Mouse (Mus musculus) ES-Bruce4 (cell line): ENCODE measurements around the gene Stom. TPM values are rescaled to one million over a fixed set of nuclear protein-coding genes. Genes with fewer than 3 reads are reported as not detected.

Experiments
- H3K27ac ChIP-seq: 2 replicates; pipeline ENCODE4 v1.5.1; 2012; ENCODE audit warnings: low read length, inconsistent platforms; ENCODE audit not compliant: insufficient read depth
- H3K27me3 ChIP-seq: 2 replicates; pipeline ENCODE4 v1.6.1; 2012; ENCODE audit warnings: mild to moderate bottlenecking, low read length, inconsistent platforms; ENCODE audit not compliant: control insufficient read depth, poor library complexity, insufficient read depth, severe bottlenecking
- H3K36me3 ChIP-seq: 2 replicates; pipeline ENCODE4 v1.6.1; 2012; ENCODE audit warnings: inconsistent platforms, mild to moderate bottlenecking, low read length, moderate library complexity; ENCODE audit not compliant: control insufficient read depth, poor library complexity, insufficient read depth, severe bottlenecking
- H3K4me1 ChIP-seq: one replicate; pipeline ENCODE4 v1.8.1; 2011; ENCODE audit warnings: low read length; ENCODE audit not compliant: control insufficient read depth, insufficient read depth
- H3K4me3 ChIP-seq: 2 replicates; pipeline ENCODE4 v1.5.1; 2011; ENCODE audit warnings: low read depth, mild to moderate bottlenecking, low read length
- H3K9ac ChIP-seq: 2 replicates; pipeline ENCODE4 v1.6.1; 2012; ENCODE audit warnings: low read depth, mild to moderate bottlenecking, inconsistent platforms; ENCODE audit not compliant: poor library complexity, severe bottlenecking
- H3K9me3 ChIP-seq: replicated peaks from 2 replicates; pipeline ENCODE4 v1.6.1; 2012; ENCODE audit warnings: mild to moderate bottlenecking, low read length, inconsistent platforms; ENCODE audit not compliant: control insufficient read depth, poor library complexity, insufficient read depth, severe bottlenecking
- CTCF ChIP-seq: IDR thresholded peaks from one replicate; pipeline ENCODE4 v1.8.1; 2011; ENCODE audit warnings: low read depth, low read length
- EP300 ChIP-seq: IDR thresholded peaks from 2 replicates; pipeline ENCODE4 v1.6.1; 2011; ENCODE audit warnings: low read depth, low read length; ENCODE audit not compliant: insufficient read depth
- POLR2A ChIP-seq: IDR thresholded peaks from one replicate; pipeline ENCODE4 v1.8.1; 2011; ENCODE audit warnings: low read length; ENCODE audit not compliant: insufficient read depth
- polyA plus RNA-seq: library from polyadenylated mRNA; stranded (reverse); fragments of >200 nt; gene quantifications from 2 replicates; pipeline ENCODE4 v1.2.4, GENCODE M21; 2011; ENCODE audit warnings: low read depth; ENCODE audit not compliant: missing spikeins, insufficient read depth, insufficient read length

Stom gene
- polyA plus RNA-seq, 1 experiment = 17.9 TPM

GRCm38 (mm10) chr2:35337419-35337818 lies 643 bp upstream of the Stom start:
- no peaks in the 10 kb centered on the region for H3K27me3 ChIP-seq
- no peaks in the 10 kb centered on the region for H3K4me1 ChIP-seq
- H3K27ac ChIP-seq = no peak overlapping the region
- no peaks in the 10 kb centered on the region for H3K36me3 ChIP-seq
- no peaks in the 10 kb centered on the region for H3K9me3 ChIP-seq
- H3K9ac ChIP-seq = no peak overlapping the region
- peak overlapping the region; percentile 47 for H3K4me3 ChIP-seq
- TF ChIP-seq POLR2A (no peak), EP300 (no peak), CTCF (no peak)

GRCm38 (mm10) chr2:35335620-35336019 lies 1.2 kb downstream of the Stom start:
- no peaks in the 10 kb centered on the region for H3K36me3 ChIP-seq
- H3K4me1 ChIP-seq = no peaks in the 10 kb centered on the region
- H3K9ac ChIP-seq = no peak overlapping the region
- no peak overlapping the region for H3K4me3 ChIP-seq
- no peak overlapping the region for H3K27ac ChIP-seq
- no peak for TF ChIP-seq CTCF
- no peak for TF ChIP-seq EP300
- no peak for TF ChIP-seq POLR2A
- H3K27me3 ChIP-seq = no peaks in the 10 kb centered on the region
- no peaks in the 10 kb centered on the region for H3K9me3 ChIP-seq

GRCm38 (mm10) chr2:35333670-35334069 lies 3.1 kb downstream of the Stom start:
- Histone ChIP-seq H3K36me3 (no peaks in the 10 kb centered on the region), H3K27me3 (no peaks in the 10 kb centered on the region), H3K9ac (no peak overlapping the region), H3K4me3 (no peak overlapping the region), H3K4me1 (no peaks in the 10 kb centered on the region), H3K27ac (no peak overlapping the region), H3K9me3 (no peaks in the 10 kb centered on the region)
- TF ChIP-seq CTCF (no peak), POLR2A (no peak), EP300 (no peak)

GRCm38 (mm10) chr2:35331205-35331604 lies 5.6 kb downstream of the Stom start:
- TF ChIP-seq EP300 (no peak), CTCF (no peak), POLR2A (no peak)
- no peak overlapping the region for H3K27ac ChIP-seq
- no peaks in the 10 kb centered on the region for H3K9me3 ChIP-seq

GRCm38 (mm10) chr2:35329061-35329460 lies 7.7 kb downstream of the Stom start:
- no peaks in the 10 kb centered on the region for H3K27me3 ChIP-seq
- H3K36me3 ChIP-seq = no peaks in the 10 kb centered on the region
- H3K4me1 ChIP-seq = no peaks in the 10 kb centered on the region
- no peaks in the 10 kb centered on the region for H3K9me3 ChIP-seq
- H3K9ac ChIP-seq = no peak overlapping the region
- no peak overlapping the region for H3K27ac ChIP-seq
- TF ChIP-seq CTCF (no peak), POLR2A (no peak), EP300 (no peak)
- H3K4me3 ChIP-seq = no peak overlapping the region

More at GRCm38 (mm10) chr2:35331205-35331604, 5.6 kb downstream of the Stom start:
- H3K27me3 ChIP-seq = no peaks in the 10 kb centered on the region
- no peaks in the 10 kb centered on the region for H3K4me1 ChIP-seq
- no peak overlapping the region for H3K9ac ChIP-seq
- no peak overlapping the region for H3K4me3 ChIP-seq
- no peaks in the 10 kb centered on the region for H3K36me3 ChIP-seq

- Histone ChIP-seq H3K27me3 (no peaks in the 10 kb centered on the region), H3K27ac (no peak overlapping the region), H3K9ac (no peak overlapping the region), H3K4me3 (no peak overlapping the region), H3K4me1 (no peaks in the 10 kb centered on the region), H3K36me3 (no peaks in the 10 kb centered on the region), H3K9me3 (no peaks in the 10 kb centered on the region)
- TF ChIP-seq POLR2A (no peak), CTCF (no peak), EP300 (no peak)
Observed at GRCm38 (mm10) chr2:35328064-35328792, 8.5 kb downstream of the Stom start.
